Mouse (Mus musculus): ENCODE measurements around the gene Sdsl.

Gene Sdsl

GRCm38 (mm10) chr5:120456253-120456652 lies 16.4 kb downstream of the Sdsl start:
- DNase-seq (ENCODE audit: low spot score), result no peak

- no peak for DNase-seq (ENCODE audit: low spot score)
Observed at GRCm38 (mm10) chr5:120454756-120455337, 17.8 kb downstream of the Sdsl start.

GRCm38 (mm10) chr5:120447305-120447704 lies 25.3 kb downstream of the Sdsl start:
- no peak for DNase-seq (ENCODE audit: low spot score)

- peak; percentile 77 for DNase-seq (ENCODE audit: low spot score)
Observed at GRCm38 (mm10) chr5:120440733-120441132, 31.9 kb downstream of the Sdsl start.

DNA sequence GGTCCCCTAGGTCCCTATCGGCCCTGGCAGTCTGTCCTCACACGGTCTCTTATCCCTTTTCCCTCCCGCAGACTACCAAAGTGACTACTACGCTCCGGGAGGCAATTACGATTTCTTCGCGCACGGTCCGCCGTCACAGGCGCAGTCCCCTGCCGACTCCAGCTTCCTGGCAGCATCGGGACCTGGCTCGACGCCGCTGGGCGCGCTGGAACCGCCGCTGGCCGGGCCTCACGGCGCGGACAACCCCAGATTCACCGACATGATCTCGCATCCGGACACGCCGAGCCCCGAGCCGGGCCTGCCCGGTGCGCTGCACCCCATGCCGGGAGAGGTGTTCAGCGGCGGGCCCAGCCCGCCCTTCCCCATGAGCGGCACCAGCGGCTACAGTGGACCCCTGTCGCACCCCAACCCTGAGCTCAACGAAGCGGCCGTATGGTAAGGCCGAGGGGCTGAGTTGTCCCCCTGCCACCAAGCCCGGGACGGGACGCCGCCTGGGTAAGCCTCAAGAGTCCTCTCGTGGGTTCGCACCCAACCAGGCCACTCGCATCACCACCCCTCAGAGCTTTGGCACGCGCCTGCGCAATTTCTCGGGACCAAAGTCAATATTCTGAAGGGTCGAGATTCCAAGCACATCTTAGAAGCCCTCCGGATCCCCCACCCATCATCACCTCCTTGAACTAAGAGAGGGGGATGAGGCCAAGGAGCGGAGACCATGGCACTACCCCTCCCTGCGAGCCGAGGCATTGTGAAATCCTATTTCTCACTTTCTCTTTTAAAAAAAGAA lies 32.5 kb downstream of the Sdsl start:
- DNase-seq (ENCODE audit: low spot score), result no peak

DNA sequence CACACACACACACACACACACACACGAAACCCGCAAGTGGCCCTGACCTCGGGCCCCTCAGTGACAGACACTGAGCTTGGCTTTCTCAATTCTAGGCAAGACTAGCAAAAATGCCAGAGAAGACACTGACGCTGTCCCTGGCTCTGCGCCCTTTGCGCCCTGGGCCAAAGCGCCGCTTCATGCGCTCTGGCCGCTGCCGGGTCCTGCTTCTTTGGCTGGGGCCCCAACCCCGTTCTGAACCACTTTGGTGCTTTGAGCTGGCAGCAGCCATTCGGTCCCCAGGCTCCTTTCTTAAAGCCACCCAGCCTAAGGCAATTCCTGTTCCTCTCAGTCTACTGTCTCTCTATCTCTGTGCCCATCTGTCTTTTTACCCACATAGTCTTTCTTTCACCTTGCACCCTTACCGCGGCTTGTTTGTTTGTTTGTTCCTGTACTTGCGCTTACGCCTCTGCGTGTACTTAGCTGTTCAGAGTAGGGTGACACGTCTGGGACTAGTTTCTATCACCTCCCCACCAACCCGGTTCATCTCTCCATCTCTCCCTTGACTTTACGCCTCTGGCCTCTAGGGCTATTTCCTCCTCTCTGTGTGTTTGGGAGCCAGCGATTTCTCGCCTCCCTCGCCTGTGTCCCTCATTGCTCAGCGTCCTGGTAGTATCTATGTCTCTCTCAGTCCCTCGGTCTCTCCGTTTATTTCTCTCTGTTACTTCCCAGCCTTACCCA lies 33.5 kb downstream of the Sdsl start:
- no peak for DNase-seq (ENCODE audit: low spot score)

DNA sequence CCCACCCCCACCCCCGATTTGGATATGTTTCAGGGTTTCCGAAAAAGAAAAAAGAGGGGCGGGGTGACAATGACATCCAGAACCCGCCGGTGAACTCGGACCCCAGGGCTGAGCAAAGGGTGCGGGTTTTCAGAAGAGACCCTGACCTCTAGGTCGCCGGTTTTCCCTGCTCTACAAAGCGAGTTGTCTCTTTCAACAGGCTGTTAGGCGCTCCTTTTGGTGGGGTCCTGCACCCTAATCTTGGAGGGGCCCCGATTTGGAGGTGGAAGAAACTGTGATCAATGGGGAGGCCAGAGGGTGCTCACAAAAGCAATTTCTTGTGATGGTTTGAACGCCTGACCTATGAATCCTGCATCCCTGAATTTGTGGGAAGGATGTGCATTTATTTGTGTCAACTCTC lies 34.1 kb downstream of the Sdsl start:
- no peak for DNase-seq (ENCODE audit: low spot score)

- DNase-seq (ENCODE audit: low spot score), result no peak
Observed at GRCm38 (mm10) chr5:120437986-120438385, 34.6 kb downstream of the Sdsl start.

DNA sequence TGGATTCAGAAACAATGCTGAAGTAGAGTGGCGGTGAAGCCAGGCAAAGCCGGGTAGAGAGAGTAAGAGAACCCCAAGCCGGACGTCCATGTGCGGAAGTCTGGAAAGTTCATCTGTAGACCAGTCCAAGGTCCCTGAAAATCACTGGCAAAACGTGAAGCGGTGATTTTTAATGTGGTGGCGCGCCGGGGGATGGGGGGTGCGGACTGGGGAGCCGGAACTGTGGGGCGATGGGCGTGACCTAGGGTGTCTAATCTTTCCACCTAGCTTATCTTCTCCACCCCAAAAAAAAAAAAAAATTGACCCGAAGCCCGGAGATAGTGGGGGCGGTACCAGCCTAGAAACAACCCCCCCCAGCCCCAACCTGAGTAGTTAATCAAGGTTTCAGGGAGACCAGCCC lies 35.1 kb downstream of the Sdsl start:
- DNase-seq (ENCODE audit: low spot score), result no peak

- DNase-seq (ENCODE audit: low spot score), result no peak
Observed at GRCm38 (mm10) chr5:120436885-120437495, 35.6 kb downstream of the Sdsl start.

- no peak for DNase-seq (ENCODE audit: low spot score)
Observed at GRCm38 (mm10) chr5:120435731-120436501, 36.7 kb downstream of the Sdsl start.

- DNase-seq (ENCODE audit: low spot score), result no peak
Observed at GRCm38 (mm10) chr5:120435006-120435681, 37.5 kb downstream of the Sdsl start.

GRCm38 (mm10) chr5:120434231-120434735 lies 38.3 kb downstream of the Sdsl start:
- DNase-seq (ENCODE audit: low spot score), result no peak

DNA sequence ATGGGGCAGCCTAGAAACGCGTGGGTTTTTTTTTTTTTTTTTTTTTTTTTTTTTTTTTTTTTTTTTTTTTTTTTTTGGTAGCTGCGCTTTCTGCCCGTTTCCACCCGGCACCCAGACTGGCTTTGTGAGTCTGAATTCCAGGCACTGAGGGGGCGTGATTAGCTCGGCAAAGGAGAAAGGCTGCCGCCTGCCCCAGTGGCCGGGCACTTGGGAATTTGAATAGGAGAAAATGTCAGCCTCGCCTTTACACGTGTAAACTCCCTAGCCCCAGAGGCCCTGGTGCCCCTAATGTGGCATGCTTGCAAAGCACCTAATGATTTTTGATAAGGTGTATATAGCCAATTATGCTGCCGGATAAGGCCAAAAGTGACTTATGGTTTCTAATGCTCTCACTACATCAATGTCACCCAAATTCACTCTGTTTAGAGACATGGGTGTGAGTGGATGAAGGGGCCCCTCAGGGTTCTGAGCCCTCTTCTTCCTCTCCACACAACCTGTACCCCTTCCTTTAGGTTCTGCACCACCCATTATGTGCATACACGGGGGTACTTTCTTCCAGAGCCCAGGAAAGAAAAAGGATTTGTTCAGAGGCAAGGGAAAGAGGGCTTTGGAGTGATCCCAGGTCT lies 39.4 kb downstream of the Sdsl start:
- DNase-seq (ENCODE audit: low spot score), result no peak

DNA sequence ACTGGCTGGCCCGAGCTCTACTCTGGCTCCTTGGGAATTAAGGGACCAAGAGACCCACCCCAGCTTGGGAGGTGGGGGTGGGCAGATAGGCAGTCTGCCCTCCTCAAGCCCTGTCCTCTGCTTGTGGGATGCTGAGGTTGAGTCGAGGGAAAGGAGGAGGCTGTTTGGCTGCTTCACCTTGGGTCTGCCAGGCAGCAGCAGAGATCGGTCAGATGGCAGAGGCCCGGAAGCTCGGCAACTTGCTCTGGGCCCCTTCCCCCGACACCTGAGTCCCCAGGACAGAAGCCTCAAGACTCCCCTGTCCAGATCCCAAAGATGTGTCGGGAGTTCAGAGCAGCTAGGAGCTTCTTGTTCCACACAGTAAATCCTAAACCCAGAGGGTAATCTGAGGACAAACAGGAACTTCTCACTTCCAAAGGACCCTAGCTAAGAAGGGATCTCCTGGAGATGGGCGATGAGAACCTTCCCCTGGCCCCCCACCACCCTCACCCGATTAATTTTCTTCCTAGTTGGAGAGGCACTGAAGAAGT lies 40.1 kb downstream of the Sdsl start:
- no peak for DNase-seq (ENCODE audit: low spot score)

- no peak for DNase-seq (ENCODE audit: low spot score)
Observed at GRCm38 (mm10) chr5:120431649-120432485, 40.7 kb downstream of the Sdsl start, which contains the start of gene Lhx5. Lhx5 (plus strand) TSS chr5:120431699.

DNA sequence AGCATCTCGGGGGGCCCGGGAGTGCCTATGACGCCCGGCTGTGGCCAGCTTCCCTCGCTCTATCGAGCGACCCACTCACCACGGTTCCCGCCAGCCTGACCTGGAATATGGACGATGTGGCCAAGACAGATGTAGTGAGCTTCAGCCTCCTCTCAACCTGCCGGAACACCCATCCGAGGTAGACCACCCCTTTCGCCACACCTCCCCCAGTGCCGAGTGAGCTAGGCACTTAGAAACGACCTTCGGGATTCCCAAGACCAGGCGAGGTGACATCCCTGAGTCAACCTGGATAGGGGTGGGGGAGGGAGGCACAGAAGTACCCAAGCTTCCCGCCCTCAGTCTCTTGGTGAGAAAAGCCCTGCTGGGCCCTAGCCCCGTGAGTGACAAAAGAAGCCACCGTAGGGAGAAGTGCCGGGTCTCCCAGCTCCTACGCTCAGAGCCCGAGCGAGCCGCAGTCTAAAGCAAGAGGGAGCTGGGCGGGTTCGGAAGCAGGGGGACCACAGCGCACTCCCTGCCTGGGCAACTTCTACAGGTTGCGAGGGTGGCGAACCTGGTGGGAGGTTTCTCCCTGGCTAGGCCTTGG lies 41.5 kb downstream of the Sdsl start:
- no peak for DNase-seq (ENCODE audit: low spot score)

GRCm38 (mm10) chr5:120429692-120430091 lies 42.9 kb downstream of the Sdsl start:
- no peak for DNase-seq (ENCODE audit: low spot score)

DNA sequence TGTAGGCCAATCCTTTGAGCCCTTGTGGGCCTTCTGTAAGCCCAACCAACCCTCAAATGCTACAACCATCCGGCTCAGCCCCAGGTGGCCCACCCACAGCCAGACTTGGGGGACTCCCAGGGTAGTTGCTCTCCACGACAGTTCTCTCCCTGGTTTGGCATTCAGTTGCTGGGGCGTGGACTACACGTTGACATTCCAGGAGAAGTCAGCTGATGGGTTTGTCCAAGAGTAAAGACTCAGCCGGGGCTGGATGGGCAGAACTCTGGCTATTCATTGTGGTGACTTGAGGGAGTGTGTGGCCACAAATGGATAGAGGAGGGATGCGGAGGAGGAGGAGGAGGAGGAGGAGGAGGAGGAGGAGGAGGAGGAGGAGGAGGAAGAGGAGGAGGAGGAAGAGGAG lies 43.6 kb downstream of the Sdsl start:
- DNase-seq (ENCODE audit: low spot score), result no peak
